In the genomic region with DNA sequence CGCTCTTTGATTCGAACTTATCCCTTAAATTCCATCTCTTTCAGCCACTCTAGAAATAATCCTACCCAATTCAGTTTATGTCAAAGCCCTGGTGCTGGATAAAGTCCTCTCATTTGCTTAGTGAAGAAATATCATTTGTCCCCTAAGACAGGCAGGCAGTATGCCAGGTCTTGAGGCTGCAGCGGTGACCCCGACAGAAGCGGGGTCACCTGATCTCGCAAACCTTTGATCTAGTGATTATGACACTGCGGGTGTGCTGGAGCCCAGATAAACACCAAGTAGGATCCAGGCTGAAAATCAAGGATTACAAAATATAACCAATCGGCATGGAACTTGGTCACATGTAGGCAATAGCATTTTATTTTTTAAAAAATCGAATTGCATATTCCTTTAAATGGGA, we compare ENCODE assay signal across 10 mouse cellular contexts. TPM values are rescaled to one million over a fixed set of nuclear protein-coding genes. Genes with fewer than 3 reads are reported as not detected.
A peak's percentile ranks its signal among the peaks of the same experiment; 100 is the strongest.
DNase-seq lines count a peak whose midpoint lies in the region; ATAC-seq and TF ChIP-seq lines count a peak whose summit lies in the region.
"Had no signal": no experiment of that assay in that cellular context is flagged by ENCODE, and none has a peak within 500 bp of the region (broad histone marks: within the 10 kb centered on the region; RNA-seq: fewer than 3 reads in every experiment).

No protein-coding gene starts in this region.

- no peak overlapping the region for H3K4me3 ChIP-seq in liver, adult 2 months (ENCODE audit: insufficient read depth, low read depth, low read length)
- no peak overlapping the region for H3K4me3 ChIP-seq in forebrain, embryonic 16.5 days (replicated peaks; ENCODE audit: low read length)
- no peak overlapping the region for H3K4me3 ChIP-seq in kidney, embryonic 14.5 days (ENCODE audit: low read length)
- H3K4me3 ChIP-seq in midbrain, embryonic 14.5 days (replicated peaks; ENCODE audit: low read depth, low read length): no peak overlapping the region
- H3K4me3 ChIP-seq in cerebellum, adult 2 months (replicated peaks; ENCODE audit: insufficient read depth, low read depth, low read length): no peak overlapping the region

- H3K4me2 ChIP-seq in forebrain, embryonic 16.5 days (ENCODE audit: low read length): peak overlapping the region; percentile 18; the same call in 1 of the 2 replicates
- peak overlapping the region; percentile 32; the same call in 1 of the 2 replicates for H3K4me2 ChIP-seq in kidney, embryonic 14.5 days (replicated peaks; ENCODE audit: low read depth, low read length)
- H3K4me2 ChIP-seq in midbrain, embryonic 14.5 days (ENCODE audit: low read length): peak overlapping the region; percentile 32; the same call in 1 of the 2 replicates

- peaks cover 12% of the 10 kb centered on the region for H3K4me1 ChIP-seq in liver, adult 2 months (ENCODE audit: control insufficient read depth, insufficient read depth, low read length)
- peaks cover 15% of the 10 kb centered on the region for H3K4me1 ChIP-seq in forebrain, embryonic 16.5 days (replicated peaks; ENCODE audit: control insufficient read depth, insufficient read depth, low read length)
- H3K4me1 ChIP-seq in kidney, embryonic 14.5 days (ENCODE audit: control insufficient read depth, insufficient read depth, low read length): no peaks in the 10 kb centered on the region
- peaks cover 6% of the 10 kb centered on the region; the same call in 1 of the 2 replicates for H3K4me1 ChIP-seq in midbrain, embryonic 14.5 days (ENCODE audit: control insufficient read depth, insufficient read depth, low read length)
- H3K4me1 ChIP-seq in cerebellum, adult 2 months (ENCODE audit: control insufficient read depth, insufficient read depth, low read length): no peaks in the 10 kb centered on the region

- H3K27me3 ChIP-seq in liver, adult 2 months (ENCODE audit: control insufficient read depth, insufficient read depth, low read length): no peaks in the 10 kb centered on the region
- H3K27me3 ChIP-seq in forebrain, embryonic 16.5 days (replicated peaks; ENCODE audit: control insufficient read depth, insufficient read depth, low read length): no peaks in the 10 kb centered on the region
- peaks cover 5% of the 10 kb centered on the region; the same call in 1 of the 2 replicates for H3K27me3 ChIP-seq in kidney, embryonic 14.5 days (ENCODE audit: control insufficient read depth, insufficient read depth, low read length)
- no peaks in the 10 kb centered on the region for H3K27me3 ChIP-seq in midbrain, embryonic 14.5 days (ENCODE audit: control insufficient read depth, insufficient read depth, low read length)
- H3K27me3 ChIP-seq in cerebellum, adult 2 months (ENCODE audit: control insufficient read depth, insufficient read depth, low read length): no peaks in the 10 kb centered on the region

- H3K9me3 ChIP-seq in forebrain, embryonic 16.5 days (ENCODE audit: control insufficient read depth, low read length): no peaks in the 10 kb centered on the region
- H3K9me3 ChIP-seq in kidney, embryonic 14.5 days (ENCODE audit: control insufficient read depth, low read length): 0 out of 2 replicates have a peak, but pooled peaks cover 2% of the 10 kb centered on the region
- no peaks in the 10 kb centered on the region for H3K9me3 ChIP-seq in midbrain, embryonic 14.5 days (ENCODE audit: control insufficient read depth, low read length)
- H3K9me3 ChIP-seq: embryonic facial prominence, embryonic 15.5 days; G1E had no signal

- TF ChIP-seq CTCF in liver, adult 2 months (IDR thresholded peaks at IDR 0.05; ENCODE audit: low read depth, low read length): no peak
- no peak for TF ChIP-seq CTCF in cerebellum, adult 2 months (IDR thresholded peaks at IDR 0.05; ENCODE audit: borderline replicate concordance, insufficient read depth, low read depth, low read length)

- H3K27ac ChIP-seq in liver, adult 2 months (replicated peaks; ENCODE audit: insufficient read depth, low read depth, low read length): peak overlapping the region; percentile 100
- H3K27ac ChIP-seq in forebrain, embryonic 16.5 days (ENCODE audit: low read length): no peak overlapping the region
- no peak overlapping the region for H3K27ac ChIP-seq in kidney, embryonic 14.5 days (ENCODE audit: low read depth, low read length)
- H3K27ac ChIP-seq in midbrain, embryonic 14.5 days (replicated peaks; ENCODE audit: low read depth, low read length): no peak overlapping the region
- no peak overlapping the region for H3K27ac ChIP-seq in cerebellum, adult 2 months (ENCODE audit: insufficient read depth, low read length)
- H3K27ac ChIP-seq: embryonic facial prominence, embryonic 15.5 days had no signal

- ATAC-seq in forebrain, embryonic 16.5 days: no peak
- no peak for ATAC-seq in kidney, embryonic 14.5 days (ENCODE audit: low FRiP score, low TSS enrichment)
- ATAC-seq in midbrain, embryonic 14.5 days (ENCODE audit: low FRiP score, low TSS enrichment): no peak

- peak overlapping the region; percentile 68; the same call in 1 of the 2 replicates for H3K9ac ChIP-seq in liver, adult 2 months (ENCODE audit: low read depth, low read length)
- no peak overlapping the region for H3K9ac ChIP-seq in forebrain, embryonic 16.5 days (replicated peaks; ENCODE audit: low read depth, low read length)
- no peak overlapping the region for H3K9ac ChIP-seq in kidney, embryonic 14.5 days (ENCODE audit: low read depth, low read length)
- no peak overlapping the region for H3K9ac ChIP-seq in midbrain, embryonic 14.5 days (replicated peaks; ENCODE audit: low read length)

- DNase-seq in liver, adult 2 months (ENCODE audit: extremely low read depth, low read depth, low spot score): peak; percentile 96
- DNase-seq in liver: no peak
- DNase-seq in midbrain, embryonic 14.5 days: peak; percentile 23
- no peak for DNase-seq in right cerebral cortex, postnatal 25 days
- no peak for DNase-seq in cerebellum, adult 2 months
- DNase-seq: heart, adult 18-20 months had no signal

- 8% methylated on average over 9 of the region's 9 CpGs for WGBS in liver, adult 2 months
- WGBS in forebrain, embryonic 16.5 days: 12% methylated on average over 9 of the region's 9 CpGs
- 10% methylated on average over 9 of the region's 9 CpGs for WGBS in kidney, embryonic 14.5 days
- WGBS in midbrain, embryonic 14.5 days: 11% methylated on average over 9 of the region's 9 CpGs
- WGBS in cerebellum, adult 2 months: 27% methylated on average over 9 of the region's 9 CpGs

- no peaks in the 10 kb centered on the region for H3K36me3 ChIP-seq in liver, adult 2 months (ENCODE audit: control insufficient read depth, insufficient read depth, low read length)
- no peaks in the 10 kb centered on the region for H3K36me3 ChIP-seq in forebrain, embryonic 16.5 days (ENCODE audit: control insufficient read depth, insufficient read depth)
- H3K36me3 ChIP-seq in kidney, embryonic 14.5 days (ENCODE audit: control insufficient read depth, insufficient read depth, low read length): no peaks in the 10 kb centered on the region
- H3K36me3 ChIP-seq in midbrain, embryonic 14.5 days (ENCODE audit: control insufficient read depth, insufficient read depth, low read length): no peaks in the 10 kb centered on the region
- H3K36me3 ChIP-seq: embryonic facial prominence, embryonic 15.5 days; G1E had no signal

- TF ChIP-seq POLR2A in liver, adult 2 months (IDR thresholded peaks at IDR 0.05; ENCODE audit: extremely low read depth, insufficient read depth, low read length): no peak
- TF ChIP-seq POLR2A in cerebellum, adult 2 months (IDR thresholded peaks at IDR 0.05; ENCODE audit: borderline replicate concordance, insufficient read depth, low read length): no peak

- no peaks in the 10 kb centered on the region for H3K79me2 ChIP-seq in liver, adult 2 months (ENCODE audit: control insufficient read depth, insufficient read depth, low read length)

RNA-seq across cellular contexts. Expression of a gene that starts 46.6 kb away (rescaled TPM):
- 36.7 and 42.8 TPM in 2 replicates for total RNA-seq in liver, adult 2 months (2014; rRNA removed)
- polyA plus RNA-seq in liver, adult 2 months (2012; rRNA removed): 12.5 and 13.6 TPM in 2 replicates
- 24.1 and 28.2 TPM in 2 replicates for polyA plus RNA-seq in forebrain, embryonic 16.5 days (2015; fragmentation: Nextera tagmentation; extraction: Ambion mirVana)
- 18.6 and 27.0 TPM in 2 replicates for polyA plus RNA-seq in kidney, embryonic 14.5 days (2014; fragmentation: Nextera tagmentation; extraction: Ambion mirVana)
- polyA plus RNA-seq in midbrain, embryonic 14.5 days (2014; fragmentation: Nextera tagmentation; extraction: Ambion mirVana): 15.1 and 22.7 TPM in 2 replicates
- polyA plus RNA-seq in cerebellum, adult 2 months (2012; rRNA removed): 42.4 and 46.8 TPM in 2 replicates

Comparison
In these comparisons a context has a peak if more than half of its experiments do, and no peak if none do; other contexts are left out.
1. DNase-seq: peak in liver, adult 2 months (single experiment) and midbrain, embryonic 14.5 days (single experiment); none in liver (single experiment), right cerebral cortex, postnatal 25 days (single experiment) and cerebellum, adult 2 months (0 of 2).
2. Peak in every context shown above with its lines, with median percentiles within 50 percentile points of each other: H3K4me2 ChIP-seq.